Comparison of ENCODE assay signal across 8 mouse cellular contexts in genomic region chr13:114855573-114856268, GRCm38 (mm10). TPM values are rescaled to one million over a fixed set of nuclear protein-coding genes. Genes with fewer than 3 reads are reported as not detected.
A peak's percentile ranks its signal among the peaks of the same experiment; 100 is the strongest.
DNase-seq lines count a peak whose midpoint lies in the region; ATAC-seq lines count a peak whose summit lies in the region.

No protein-coding gene starts in this region.

- no peak overlapping the region for H3K4me3 ChIP-seq in limb, embryonic 10.5 days

- no peak overlapping the region for H3K27ac ChIP-seq in limb, embryonic 10.5 days

- H3K27me3 ChIP-seq in limb, embryonic 10.5 days (ENCODE audit: low read depth, poor library complexity, severe bottlenecking): no peaks in the 10 kb centered on the region

- 34% methylated on average over 15 of the region's 15 CpGs for WGBS in limb, embryonic 10.5 days

- no peak for ATAC-seq in erythroid progenitor cell, adult 5-6 weeks (replicated peaks; ENCODE audit: low FRiP score, poor library complexity, severe bottlenecking)
- no peak for ATAC-seq in erythroblast, adult 5-6 weeks (replicated peaks; ENCODE audit: low FRiP score, poor library complexity, severe bottlenecking)

- no peaks in the 10 kb centered on the region; the same call in 1 of the 2 replicates for H3K4me1 ChIP-seq in limb, embryonic 10.5 days

- H3K9me3 ChIP-seq in limb, embryonic 10.5 days (replicated peaks): no peaks in the 10 kb centered on the region

- no peaks in the 10 kb centered on the region for H3K36me3 ChIP-seq in limb, embryonic 10.5 days

- DNase-seq in adrenal gland, postnatal 25 days: peak; percentile 5
- no peak for DNase-seq in adrenal gland, adult 18-20 months (ENCODE audit: low spot score in 2 of 2)
- peak; percentile 41 for DNase-seq in cerebellum, adult 9-11 months
- peak; percentile 66 for DNase-seq in gastrocnemius, postnatal 25 days
- peak; percentile 35 for DNase-seq in limb, embryonic 10.5 days (ENCODE audit: low spot score)
- no peak for DNase-seq in spleen, postnatal 4 days (ENCODE audit: low spot score in 2 of 2)

RNA-seq across cellular contexts. Expression of gene Mocs2, which starts 37.7 kb away (rescaled TPM):
- total RNA-seq in adrenal gland, postnatal 25 days (2021): 183 and 187 TPM in 2 replicates
- 100 to 1,000 TPM; 135 to 156 TPM for total RNA-seq in adrenal gland, adult 18-20 months (2021)
- total RNA-seq in gastrocnemius, postnatal 25 days (2021): 10 to 100 TPM; 45.8 to 68.3 TPM
- polyA plus RNA-seq in limb, embryonic 10.5 days (2016; fragmentation: Nextera tagmentation; extraction: Ambion mirVana): 58.9 and 73.1 TPM in 2 replicates
- 20.5 and 23.8 TPM in 2 replicates for total RNA-seq in erythroid progenitor cell, adult 5-6 weeks (2015; ENCODE audit: low replicate concordance)
- total RNA-seq in erythroid progenitor cell, adult 5-6 weeks (2017; ENCODE audit: low replicate concordance): 15.9 and 16.9 TPM in 2 replicates
- total RNA-seq in erythroblast, adult 5-6 weeks (2015; ENCODE audit: low replicate concordance): 6.1 and 22.1 TPM in 2 replicates
- 13.0 and 16.5 TPM in 2 replicates for total RNA-seq in erythroblast, adult 5-6 weeks (2017; ENCODE audit: low replicate concordance)

Comparison
In these comparisons a context has a peak if more than half of its experiments do, and no peak if none do; other contexts are left out.
1. DNase-seq: peak in adrenal gland, postnatal 25 days (single experiment), cerebellum, adult 9-11 months (single experiment), gastrocnemius, postnatal 25 days (single experiment) and limb, embryonic 10.5 days (single experiment); none in adrenal gland, adult 18-20 months (0 of 2) and spleen, postnatal 4 days (0 of 2).